Mouse (Mus musculus): ENCODE measurements around the gene Nop9. TPM values are rescaled to one million over a fixed set of nuclear protein-coding genes. Genes with fewer than 3 reads are reported as not detected.
A peak's percentile ranks its signal among the peaks of the same experiment; 100 is the strongest.

Gene Nop9
- 10 to 100 TPM; 11.7 to 14.5 TPM for total RNA-seq (2021)
- long read RNA-seq, transcript Nop9-201 (10 exons, 3,694 nt), result major isoform, 26 of 29 reads
- long read RNA-seq, partial matches to known transcripts, result 0 of 29 reads
- long read RNA-seq, other reads (novel, unspliced or antisense), result 3 of 29 reads

GRCm38 (mm10) chr14:55745180-55745860, at the start of gene Nop9, which contains the start of gene Dhrs1:
Gene Nop9, plus strand, starts transcription at chr14:55745693.
Gene Dhrs1, minus strand, starts transcription at chr14:55745690.
- DNase-seq (ENCODE audit: low spot score in 2 of 2), result peak; percentile 78 to 86

- DNase-seq (ENCODE audit: low spot score in 2 of 2), result no peak
Measured at GRCm38 (mm10) chr14:55697226-55697625, 48.3 kb upstream of the Nop9 start.

- no peak for DNase-seq (ENCODE audit: low spot score in 2 of 2)
Measured at GRCm38 (mm10) chr14:55701131-55701530, 44.4 kb upstream of the Nop9 start.

GRCm38 (mm10) chr14:55702761-55703160, 42.7 kb upstream of the Nop9 start:
- DNase-seq (ENCODE audit: low spot score in 2 of 2), result no peak

GRCm38 (mm10) chr14:55706051-55706600, 39.4 kb upstream of the Nop9 start:
- DNase-seq (ENCODE audit: low spot score in 2 of 2), result no peak

GRCm38 (mm10) chr14:55707397-55707796, 38.1 kb upstream of the Nop9 start:
- no peak for DNase-seq (ENCODE audit: low spot score in 2 of 2)

- no peak for DNase-seq (ENCODE audit: low spot score in 2 of 2)
Measured at GRCm38 (mm10) chr14:55709509-55709908, 36.0 kb upstream of the Nop9 start.

GRCm38 (mm10) chr14:55711786-55712185, 33.7 kb upstream of the Nop9 start:
- no peak for DNase-seq (ENCODE audit: low spot score in 2 of 2)

GRCm38 (mm10) chr14:55713007-55713728, 32.3 kb upstream of the Nop9 start:
- no peak for DNase-seq (ENCODE audit: low spot score in 2 of 2)

GRCm38 (mm10) chr14:55713729-55714122, 31.8 kb upstream of the Nop9 start, which contains the start of gene Tgm1:
Gene Tgm1, minus strand, starts transcription at chr14:55713926.
- no peak for DNase-seq (ENCODE audit: low spot score in 2 of 2)

GRCm38 (mm10) chr14:55714893-55715292, 30.6 kb upstream of the Nop9 start:
- DNase-seq (ENCODE audit: low spot score in 2 of 2), result no peak

- DNase-seq (ENCODE audit: low spot score in 2 of 2), result no peak
Measured at GRCm38 (mm10) chr14:55716271-55716670, 29.2 kb upstream of the Nop9 start.

- no peak for DNase-seq (ENCODE audit: low spot score in 2 of 2)
Measured at GRCm38 (mm10) chr14:55716884-55717283, 28.6 kb upstream of the Nop9 start.

GRCm38 (mm10) chr14:55719737-55720136, 25.8 kb upstream of the Nop9 start:
- no peak for DNase-seq (ENCODE audit: low spot score in 2 of 2)

- no peak for DNase-seq (ENCODE audit: low spot score in 2 of 2)
Measured at GRCm38 (mm10) chr14:55720666-55721065, 24.8 kb upstream of the Nop9 start.

GRCm38 (mm10) chr14:55721076-55721475, 24.4 kb upstream of the Nop9 start:
- DNase-seq (ENCODE audit: low spot score in 2 of 2), result no peak

GRCm38 (mm10) chr14:55721700-55722437, 23.6 kb upstream of the Nop9 start, which contains the start of gene Rabggta:
Gene Rabggta, minus strand, starts transcription at chr14:55722263.
- DNase-seq (ENCODE audit: low spot score in 2 of 2), result peak; percentile 85 to 96

GRCm38 (mm10) chr14:55722438-55722945, 23.0 kb upstream of the Nop9 start:
- DNase-seq (ENCODE audit: low spot score in 2 of 2), result no peak

- no peak for DNase-seq (ENCODE audit: low spot score in 2 of 2)
Measured at GRCm38 (mm10) chr14:55723433-55723832, 22.1 kb upstream of the Nop9 start.

- no peak for DNase-seq (ENCODE audit: low spot score in 2 of 2)
Measured at GRCm38 (mm10) chr14:55724411-55724871, 21.1 kb upstream of the Nop9 start.

- no peak for DNase-seq (ENCODE audit: low spot score in 2 of 2)
Measured at GRCm38 (mm10) chr14:55726261-55726660, 19.2 kb upstream of the Nop9 start.

Data from layer of hippocampus, adult 18-20 months (tissue).